Mouse (Mus musculus) heart, embryonic 11.5 days (tissue): ENCODE measurements around the gene Dnajc13. TPM values are rescaled to one million over a fixed set of nuclear protein-coding genes. Genes with fewer than 3 reads are reported as not detected.

Experiments
- ATAC-seq: fragments of 200-750 bp; cut with Nextera tagmentation; replicated peaks from 2 replicates; pipeline ENCODE4 v1.8.0; 2017; ENCODE audit warnings: moderate library complexity; ENCODE audit not compliant: insufficient number of reproducible peaks, low FRiP score, low TSS enrichment
- H3K27ac ChIP-seq: fragments of 300-500 bp; sonication (generic); 2 replicates; pipeline ENCODE4 v1.5.1; 2014; ENCODE audit warnings: mild to moderate bottlenecking, low read depth, low read length
- H3K27me3 ChIP-seq: fragments of 300-500 bp; sonication (generic); 2 replicates; pipeline ENCODE4 v1.6.1; 2014; ENCODE audit warnings: mild to moderate bottlenecking, low read length, mixed read lengths; ENCODE audit not compliant: control insufficient read depth, insufficient read depth
- H3K36me3 ChIP-seq: fragments of 300-500 bp; sonication (generic); 2 replicates; pipeline ENCODE4 v1.6.1; 2014; ENCODE audit warnings: mild to moderate bottlenecking, low read length, moderate library complexity, mixed read lengths; ENCODE audit not compliant: control insufficient read depth, insufficient read depth
- H3K4me1 ChIP-seq: fragments of 300-500 bp; sonication (generic); 2 replicates; pipeline ENCODE4 v1.6.1; 2014; ENCODE audit warnings: low read length; ENCODE audit not compliant: control insufficient read depth, insufficient read depth
- H3K4me2 ChIP-seq: fragments of 300-500 bp; sonication (generic); 2 replicates; pipeline ENCODE4 v1.6.1; 2014; ENCODE audit warnings: mild to moderate bottlenecking, moderate library complexity
- H3K4me3 ChIP-seq: fragments of 300-500 bp; sonication (generic); 2 replicates; pipeline ENCODE4 v1.5.1; 2014; ENCODE audit warnings: low read depth, low read length
- H3K9ac ChIP-seq: fragments of 300-500 bp; sonication (generic); 2 replicates; pipeline ENCODE4 v1.6.1; 2014; ENCODE audit warnings: mild to moderate bottlenecking, low read depth, low read length, moderate library complexity
- H3K9me3 ChIP-seq: fragments of 300-500 bp; sonication (generic); replicated peaks from 2 replicates; pipeline ENCODE4 v1.6.1; 2016; ENCODE audit warnings: low read length; ENCODE audit not compliant: control insufficient read depth
- WGBS: fragments of 180-500 bp; shearing (Covaris S2); extraction: QIAGEN DNeasy Blood & Tissue Kit; methylation state at CpG from one replicate; pipeline ENCODE4 v1.1.7; 2014; ENCODE audit not compliant: insufficient replicate concordance; 5-methylcytosine and 5-hydroxymethylcytosine counted together
- polyA plus RNA-seq: library from polyadenylated mRNA; unstranded; fragments of >200 nt; fragmentation: Nextera tagmentation; extraction: Ambion mirVana; gene quantifications from 2 replicates; pipeline ENCODE4 v1.2.1, GENCODE M21; 2014

Dnajc13 gene
- polyA plus RNA-seq, 1 experiment from 2014 or later = 31.9 TPM

- Histone ChIP-seq H3K27ac (no peak overlapping the region), H3K27me3 (no peaks in the 10 kb centered on the region), H3K4me1 (peaks cover 2% of the 10 kb centered on the region), H3K9ac (no peak overlapping the region), H3K36me3 (no peaks in the 10 kb centered on the region), H3K9me3 (no peaks in the 10 kb centered on the region), H3K4me2 (no peak overlapping the region), H3K4me3 (no peak overlapping the region)
- no peak for ATAC-seq
- WGBS = 80% methylated on average over 6 of the region's 6 CpGs
Measured at GRCm38 (mm10) chr9:104247307-104247987, 15.3 kb downstream of the Dnajc13 start.

- H3K4me2 ChIP-seq = no peak overlapping the region
- no peak overlapping the region for H3K27ac ChIP-seq
- no peak overlapping the region for H3K4me3 ChIP-seq
- H3K36me3 ChIP-seq = no peaks in the 10 kb centered on the region
- H3K9me3 ChIP-seq = no peaks in the 10 kb centered on the region
- no peak for ATAC-seq
- WGBS = 80% methylated on average over 9 of the region's 9 CpGs
- no peaks in the 10 kb centered on the region for H3K27me3 ChIP-seq
- no peak overlapping the region for H3K9ac ChIP-seq
- no peaks in the 10 kb centered on the region; the same call in 1 of the 2 replicates for H3K4me1 ChIP-seq
Measured at GRCm38 (mm10) chr9:104243799-104244466, 18.8 kb downstream of the Dnajc13 start.

GRCm38 (mm10) chr9:104240146-104240545, 22.6 kb downstream of the Dnajc13 start:
- Histone ChIP-seq H3K36me3 (no peaks in the 10 kb centered on the region), H3K4me1 (0 out of 2 replicates have a peak, but pooled peaks cover under 1% of the 10 kb centered on the region), H3K27ac (no peak overlapping the region), H3K9me3 (no peaks in the 10 kb centered on the region), H3K27me3 (no peaks in the 10 kb centered on the region), H3K9ac (no peak overlapping the region), H3K4me3 (no peak overlapping the region), H3K4me2 (no peak overlapping the region)
- ATAC-seq = no peak
- 92% methylated on average over 7 of the region's 7 CpGs for WGBS

- no peak overlapping the region for H3K9ac ChIP-seq
- no peak overlapping the region for H3K4me2 ChIP-seq
- WGBS = 94% methylated on average over 8 of the region's 8 CpGs
- no peak overlapping the region for H3K27ac ChIP-seq
- no peaks in the 10 kb centered on the region for H3K9me3 ChIP-seq
- no peak for ATAC-seq
- H3K4me3 ChIP-seq = no peak overlapping the region
- no peaks in the 10 kb centered on the region for H3K36me3 ChIP-seq
- H3K27me3 ChIP-seq = no peaks in the 10 kb centered on the region
- 0 out of 2 replicates have a peak, but pooled peaks cover 5% of the 10 kb centered on the region for H3K4me1 ChIP-seq
Measured at GRCm38 (mm10) chr9:104239076-104239475, 23.7 kb downstream of the Dnajc13 start.

- Histone ChIP-seq H3K4me2 (no peak overlapping the region), H3K36me3 (peaks cover 6% of the 10 kb centered on the region; the same call in 1 of the 2 replicates), H3K4me3 (no peak overlapping the region), H3K4me1 (peaks cover 11% of the 10 kb centered on the region), H3K9ac (no peak overlapping the region), H3K9me3 (no peaks in the 10 kb centered on the region), H3K27me3 (no peaks in the 10 kb centered on the region), H3K27ac (no peak overlapping the region)
- ATAC-seq = no peak
- 87% methylated on average over 11 of the region's 11 CpGs for WGBS
Measured at GRCm38 (mm10) chr9:104236256-104236930, 26.3 kb downstream of the Dnajc13 start.

- H3K27me3 ChIP-seq = no peaks in the 10 kb centered on the region
- H3K4me2 ChIP-seq = no peak overlapping the region
- H3K9ac ChIP-seq = no peak overlapping the region
- H3K9me3 ChIP-seq = no peaks in the 10 kb centered on the region
- H3K27ac ChIP-seq = no peak overlapping the region
- peaks cover 11% of the 10 kb centered on the region for H3K4me1 ChIP-seq
- no peak overlapping the region for H3K4me3 ChIP-seq
- ATAC-seq = no peak
- WGBS = 57% methylated on average over 5 of the region's 5 CpGs
- peaks cover 6% of the 10 kb centered on the region; the same call in 1 of the 2 replicates for H3K36me3 ChIP-seq
Measured at GRCm38 (mm10) chr9:104235751-104236150, 27.0 kb downstream of the Dnajc13 start.

GRCm38 (mm10) chr9:104233815-104234214, 28.9 kb downstream of the Dnajc13 start:
- WGBS = 77% methylated on average over 1 of the region's 1 CpGs
- peaks cover 11% of the 10 kb centered on the region for H3K4me1 ChIP-seq
- no peaks in the 10 kb centered on the region for H3K27me3 ChIP-seq
- no peaks in the 10 kb centered on the region for H3K9me3 ChIP-seq
- H3K27ac ChIP-seq = no peak overlapping the region
- H3K4me3 ChIP-seq = no peak overlapping the region
- peaks cover 16% of the 10 kb centered on the region for H3K36me3 ChIP-seq
- H3K4me2 ChIP-seq = no peak overlapping the region
- no peak overlapping the region for H3K9ac ChIP-seq
- ATAC-seq = no peak

GRCm38 (mm10) chr9:104233060-104233459, 29.7 kb downstream of the Dnajc13 start:
- H3K27me3 ChIP-seq = no peaks in the 10 kb centered on the region
- no peak overlapping the region for H3K4me2 ChIP-seq
- H3K9me3 ChIP-seq = no peaks in the 10 kb centered on the region
- no peak overlapping the region for H3K4me3 ChIP-seq
- H3K36me3 ChIP-seq = peaks cover 21% of the 10 kb centered on the region
- no peak overlapping the region for H3K27ac ChIP-seq
- no peak; the same call in 1 of the 2 replicates for ATAC-seq
- peaks cover 11% of the 10 kb centered on the region for H3K4me1 ChIP-seq
- no peak overlapping the region for H3K9ac ChIP-seq
- 80% methylated on average over 5 of the region's 5 CpGs for WGBS
